Mouse (Mus musculus): ENCODE data around the gene Enam. TPM values are rescaled to one million over a fixed set of nuclear protein-coding genes. Genes with fewer than 3 reads are reported as not detected.

Gene Enam
- not detected in 2 replicates for total RNA-seq (2012; rRNA removed)
- not detected for polyA plus RNA-seq (2012; ENCODE audit: insufficient read depth in 1 of 2, insufficient read length in 2 of 2, low read depth in 1 of 2, low replicate concordance in 2 of 2, missing spikeins in 1 of 2)

GRCm38 (mm10) chr5:88487675-88488074 lies at the start of gene Enam:
Gene Enam (plus strand): TSS chr5:88487975.
- H3K27me3 ChIP-seq (ENCODE audit: control insufficient read depth in 1 of 2, insufficient read depth in 2 of 2, low read length in 2 of 2), result peaks cover 2 to 3% of the 10 kb centered on the region in 2 experiments; a peak in 3 of 4 replicates
- no peaks in the 10 kb centered on the region for H3K79me2 ChIP-seq (ENCODE audit: control insufficient read depth, insufficient read depth, low read length, poor library complexity)
- DNase-seq (ENCODE audit: low read depth, low spot score), result no peak
- H3K9me3 ChIP-seq (replicated peaks; ENCODE audit: insufficient read depth, low read length), result no peaks in the 10 kb centered on the region
- no peaks in the 10 kb centered on the region for H3K36me3 ChIP-seq (ENCODE audit: control insufficient read depth in 1 of 2, insufficient read depth in 2 of 2, low read length in 2 of 2)
- H3K9ac ChIP-seq (ENCODE audit: control insufficient read depth, low read depth, low read length, poor library complexity, severe bottlenecking), result no peak within 1 kb of the TSS
- no peak within 1 kb of the TSS for H3K4me3 ChIP-seq (ENCODE audit: control insufficient read depth in 1 of 2, insufficient read depth in 1 of 2, low read depth in 2 of 2, low read length in 2 of 2)
- H3K4me1 ChIP-seq (ENCODE audit: control insufficient read depth in 1 of 2, insufficient read depth in 2 of 2, low read length in 2 of 2), result no peaks in the 10 kb centered on the region
- TF ChIP-seq GABPA (IDR thresholded peaks at IDR 0.05; ENCODE audit: low read depth, low read length) (no peak), MYB (IDR thresholded peaks at IDR 0.05; ENCODE audit: low read depth, low read length) (no peak), POLR2AphosphoS5 (IDR thresholded peaks at IDR 0.05; ENCODE audit: borderline replicate concordance, low read depth, low read length) (no peak), MAFK (IDR thresholded peaks at IDR 0.05; ENCODE audit: borderline replicate concordance, low read depth, low read length) (no peak), USF1 (IDR thresholded peaks at IDR 0.05; ENCODE audit: low read depth, low read length) (no peak), NELFE (IDR thresholded peaks at IDR 0.05; ENCODE audit: low read depth, low read length) (no peak), RAD21 (IDR thresholded peaks at IDR 0.05; ENCODE audit: low read depth, low read length) (no peak), SIN3A (IDR thresholded peaks at IDR 0.05; ENCODE audit: low read length) (no peak), TBP (IDR thresholded peaks at IDR 0.05; ENCODE audit: low read depth, low read length) (no peak)
- no peak within 1 kb of the TSS for H3K27ac ChIP-seq (ENCODE audit: control insufficient read depth, low read depth, low read length)

DNA sequence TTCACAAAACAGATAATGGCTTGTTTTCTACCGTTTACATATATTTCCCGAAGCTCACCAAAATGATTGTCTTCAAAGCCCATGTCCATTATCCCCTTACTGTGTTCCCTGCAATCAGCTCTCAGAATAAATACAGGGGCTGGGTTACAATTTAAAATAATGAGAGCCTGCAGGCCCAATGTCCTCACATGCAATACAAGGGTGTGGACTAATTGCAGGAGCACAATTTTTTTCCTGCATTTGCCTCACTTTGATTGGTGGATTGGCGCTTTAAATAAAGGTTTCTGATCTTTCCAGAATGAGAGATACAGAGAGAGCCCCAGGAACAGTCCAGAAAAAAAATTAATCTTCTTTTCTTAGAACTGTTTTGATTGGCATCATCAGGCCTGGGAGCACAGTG lies 32.1 kb upstream of the Enam start, which contains the start of gene Ambn:
Gene Ambn (plus strand): TSS at position 301 of the 400 bp plus-strand sequence.
- no peak within 1 kb of the TSS for H3K4me3 ChIP-seq (ENCODE audit: control insufficient read depth in 1 of 2, insufficient read depth in 1 of 2, low read depth in 2 of 2, low read length in 2 of 2)
- H3K9me3 ChIP-seq (replicated peaks; ENCODE audit: insufficient read depth, low read length), result no peaks in the 10 kb centered on the region
- TF ChIP-seq USF1 (IDR thresholded peaks at IDR 0.05; ENCODE audit: low read depth, low read length) (no peak), CHD1 (IDR thresholded peaks at IDR 0.05; ENCODE audit: low read depth, low read length) (no peak), RAD21 (IDR thresholded peaks at IDR 0.05; ENCODE audit: low read depth, low read length) (no peak), RCOR1 (IDR thresholded peaks at IDR 0.05; ENCODE audit: low read depth, low read length) (no peak), MAX (IDR thresholded peaks at IDR 0.05; ENCODE audit: low read length) (no peak), JUND (IDR thresholded peaks at IDR 0.05; ENCODE audit: low read depth, low read length) (no peak), USF2 (IDR thresholded peaks at IDR 0.05; ENCODE audit: borderline replicate concordance in 1 of 2, insufficient read depth in 1 of 2, low read depth in 1 of 2, low read length in 2 of 2) (no peak), KAT2A (conservative IDR thresholded peaks at IDR 0.05; ENCODE audit: low read depth, low read length) (no peak), ETS1 (IDR thresholded peaks at IDR 0.05; ENCODE audit: low read depth, low read length) (no peak), HCFC1 (IDR thresholded peaks at IDR 0.05; ENCODE audit: low read depth, low read length) (no peak), NRF1 (IDR thresholded peaks at IDR 0.05; ENCODE audit: insufficient read depth, low read depth, low read length, poor library complexity, severe bottlenecking) (no peak), MXI1 (IDR thresholded peaks at IDR 0.05; ENCODE audit: low read depth, low read length) (no peak)
- DNase-seq (ENCODE audit: low read depth, low spot score), result no peak
- H3K79me2 ChIP-seq (ENCODE audit: control insufficient read depth, insufficient read depth, low read length, poor library complexity), result no peaks in the 10 kb centered on the region
- no peaks in the 10 kb centered on the region for H3K27me3 ChIP-seq (ENCODE audit: control insufficient read depth in 1 of 2, insufficient read depth in 2 of 2, low read length in 2 of 2)
- no peaks in the 10 kb centered on the region for H3K4me1 ChIP-seq (ENCODE audit: control insufficient read depth in 1 of 2, insufficient read depth in 2 of 2, low read length in 2 of 2)
- H3K36me3 ChIP-seq (ENCODE audit: control insufficient read depth in 1 of 2, insufficient read depth in 2 of 2, low read length in 2 of 2), result no peaks in the 10 kb centered on the region
- no peak within 1 kb of the TSS for H3K27ac ChIP-seq (ENCODE audit: control insufficient read depth, low read depth, low read length)
- no peak within 1 kb of the TSS for H3K9ac ChIP-seq (ENCODE audit: control insufficient read depth, low read depth, low read length, poor library complexity, severe bottlenecking)

All from MEL (cell line).